Mouse (Mus musculus): ENCODE measurements at regions not wholly inside any gene's neighbourhood (a gene's known extent, or its start where the extent isn't known, plus 50 kb on each side); places are given as distances from the start of the nearest gene placed in this dataset.
A peak's percentile ranks its signal among the peaks of the same experiment; 100 is the strongest.

- Histone ChIP-seq H3K4me3 (ENCODE audit: low read depth, low read length) (no peak overlapping the region), H3K4me1 (ENCODE audit: control insufficient read depth, insufficient read depth, low read length) (no peaks in the 10 kb centered on the region), H3K4me2 (ENCODE audit: low read depth, low read length) (no peak overlapping the region), H3K9me3 (ENCODE audit: control insufficient read depth, low read length) (no peaks in the 10 kb centered on the region), H3K9ac (ENCODE audit: low read depth, low read length) (no peak overlapping the region), H3K36me3 (ENCODE audit: control insufficient read depth, insufficient read depth, low read length) (no peaks in the 10 kb centered on the region), H3K27me3 (replicated peaks; ENCODE audit: control insufficient read depth, insufficient read depth, low read length) (no peaks in the 10 kb centered on the region), H3K27ac (replicated peaks; ENCODE audit: low read depth, low read length) (no peak overlapping the region)
- ATAC-seq (ENCODE audit: low read depth) (no peak), DNase-seq (ENCODE audit: low spot score) (no peak)
- WGBS: 79% methylated on average over 6 of the region's 6 CpGs
These were observed 172.7 kb upstream of the Nectin1 start for GRCm38 (mm10) chr9:43571086-43571485.

DNA sequence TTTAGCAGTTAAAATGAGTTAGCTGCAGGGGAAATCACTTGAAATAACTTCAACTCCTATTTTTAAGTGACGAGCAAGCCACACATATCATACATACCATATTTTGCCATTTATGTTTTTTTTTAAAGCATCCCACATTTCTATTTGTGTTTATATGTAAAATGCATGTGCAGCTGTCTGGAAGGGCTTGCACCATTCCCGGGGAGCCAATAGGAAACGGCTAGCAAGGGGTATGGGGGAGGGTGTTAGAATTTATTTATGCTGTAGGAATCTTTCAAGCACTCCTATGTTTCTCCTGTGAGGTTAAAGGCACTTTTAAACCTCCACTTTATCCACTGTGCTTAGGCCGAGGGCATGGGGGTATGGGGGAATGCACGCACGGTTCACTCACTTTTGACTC, 168.1 kb upstream of the Nectin1 start:
- H3K27ac ChIP-seq (replicated peaks; ENCODE audit: low read depth, low read length): no peak overlapping the region
- no peak overlapping the region for H3K4me2 ChIP-seq (ENCODE audit: low read depth, low read length)
- DNase-seq (ENCODE audit: low spot score): no peak
- no peaks in the 10 kb centered on the region for H3K36me3 ChIP-seq (ENCODE audit: control insufficient read depth, insufficient read depth, low read length)
- WGBS: 81% methylated on average over 6 of the region's 6 CpGs
- no peaks in the 10 kb centered on the region for H3K27me3 ChIP-seq (replicated peaks; ENCODE audit: control insufficient read depth, insufficient read depth, low read length)
- no peak overlapping the region for H3K9ac ChIP-seq (ENCODE audit: low read depth, low read length)
- H3K9me3 ChIP-seq (ENCODE audit: control insufficient read depth, low read length): no peaks in the 10 kb centered on the region
- ATAC-seq (ENCODE audit: low read depth): no peak
- H3K4me3 ChIP-seq (ENCODE audit: low read depth, low read length): no peak overlapping the region
- H3K4me1 ChIP-seq (ENCODE audit: control insufficient read depth, insufficient read depth, low read length): no peaks in the 10 kb centered on the region

DNA sequence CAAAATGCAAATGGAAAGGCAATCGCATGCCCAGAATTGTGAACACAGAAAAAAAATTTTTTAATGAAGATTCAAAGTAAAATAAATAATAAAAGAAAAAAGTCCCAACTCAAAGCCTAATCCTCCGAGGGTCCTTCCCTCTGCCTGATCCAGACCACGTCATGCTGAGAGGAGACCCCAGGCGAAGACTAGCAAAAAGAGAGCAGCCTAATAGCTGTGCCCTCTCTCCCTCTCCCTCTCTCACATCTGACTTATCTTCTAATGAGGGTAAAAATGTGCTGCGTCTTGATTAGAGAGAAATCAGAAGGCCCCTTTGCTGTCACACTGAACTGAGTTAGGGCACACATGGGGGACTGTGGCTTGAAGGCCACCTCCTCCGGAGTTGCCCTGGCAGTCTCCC, 163.1 kb upstream of the Nectin1 start:
- DNase-seq (ENCODE audit: low spot score): no peak
- Histone ChIP-seq H3K4me1 (ENCODE audit: control insufficient read depth, insufficient read depth, low read length) (no peaks in the 10 kb centered on the region), H3K27me3 (replicated peaks; ENCODE audit: control insufficient read depth, insufficient read depth, low read length) (no peaks in the 10 kb centered on the region), H3K4me3 (ENCODE audit: low read depth, low read length) (no peak overlapping the region), H3K9ac (ENCODE audit: low read depth, low read length) (no peak overlapping the region), H3K4me2 (ENCODE audit: low read depth, low read length) (no peak overlapping the region), H3K9me3 (ENCODE audit: control insufficient read depth, low read length) (no peaks in the 10 kb centered on the region), H3K36me3 (ENCODE audit: control insufficient read depth, insufficient read depth, low read length) (no peaks in the 10 kb centered on the region), H3K27ac (replicated peaks; ENCODE audit: low read depth, low read length) (no peak overlapping the region)
- no peak for ATAC-seq (ENCODE audit: low read depth)
- 42% methylated on average over 6 of the region's 6 CpGs for WGBS

- H3K36me3 ChIP-seq (ENCODE audit: control insufficient read depth, insufficient read depth, low read length): no peaks in the 10 kb centered on the region
- H3K9ac ChIP-seq (ENCODE audit: low read depth, low read length): no peak overlapping the region
- no peaks in the 10 kb centered on the region for H3K27me3 ChIP-seq (replicated peaks; ENCODE audit: control insufficient read depth, insufficient read depth, low read length)
- ATAC-seq (ENCODE audit: low read depth) (peak; percentile 44; the same call in 1 of the 2 replicates), DNase-seq (ENCODE audit: low spot score) (peak; percentile 19)
- H3K9me3 ChIP-seq (ENCODE audit: control insufficient read depth, low read length): no peaks in the 10 kb centered on the region
- H3K4me2 ChIP-seq (ENCODE audit: low read depth, low read length): no peak overlapping the region
- 36% methylated on average over 6 of the region's 6 CpGs for WGBS
- H3K4me1 ChIP-seq (ENCODE audit: control insufficient read depth, insufficient read depth, low read length): no peaks in the 10 kb centered on the region
- no peak overlapping the region for H3K4me3 ChIP-seq (ENCODE audit: low read depth, low read length)
- no peak overlapping the region for H3K27ac ChIP-seq (replicated peaks; ENCODE audit: low read depth, low read length)
These were observed 158.2 kb upstream of the Nectin1 start for GRCm38 (mm10) chr9:43585616-43586015.

DNA sequence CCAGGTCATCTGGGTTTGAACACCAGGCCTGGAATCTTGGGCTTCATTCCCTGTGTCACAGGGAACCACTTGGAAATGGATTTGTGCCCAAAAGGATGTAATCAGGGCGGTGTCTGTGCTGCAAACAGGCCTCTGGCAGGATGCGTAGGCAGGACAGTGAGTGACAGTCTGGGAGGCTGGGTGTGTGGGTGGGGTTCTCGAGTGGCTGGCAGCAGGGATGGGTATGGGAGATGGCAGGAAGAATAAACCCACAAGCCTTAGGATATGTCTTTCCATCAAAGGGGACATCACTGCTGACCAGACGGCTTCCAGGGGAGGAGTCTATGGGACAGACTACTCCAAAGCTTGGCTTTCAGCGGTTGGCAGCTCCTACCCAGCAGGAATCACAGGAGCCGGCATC, 150.5 kb upstream of the Nectin1 start:
- ATAC-seq (ENCODE audit: low read depth): no peak
- Histone ChIP-seq H3K27me3 (replicated peaks; ENCODE audit: control insufficient read depth, insufficient read depth, low read length) (no peaks in the 10 kb centered on the region), H3K27ac (replicated peaks; ENCODE audit: low read depth, low read length) (no peak overlapping the region), H3K36me3 (ENCODE audit: control insufficient read depth, insufficient read depth, low read length) (no peaks in the 10 kb centered on the region), H3K9me3 (ENCODE audit: control insufficient read depth, low read length) (no peaks in the 10 kb centered on the region), H3K9ac (ENCODE audit: low read depth, low read length) (no peak overlapping the region), H3K4me1 (ENCODE audit: control insufficient read depth, insufficient read depth, low read length) (no peaks in the 10 kb centered on the region), H3K4me3 (ENCODE audit: low read depth, low read length) (no peak overlapping the region), H3K4me2 (ENCODE audit: low read depth, low read length) (no peak overlapping the region)
- 69% methylated on average over 6 of the region's 6 CpGs for WGBS
- no peak for DNase-seq (ENCODE audit: low spot score)

DNA sequence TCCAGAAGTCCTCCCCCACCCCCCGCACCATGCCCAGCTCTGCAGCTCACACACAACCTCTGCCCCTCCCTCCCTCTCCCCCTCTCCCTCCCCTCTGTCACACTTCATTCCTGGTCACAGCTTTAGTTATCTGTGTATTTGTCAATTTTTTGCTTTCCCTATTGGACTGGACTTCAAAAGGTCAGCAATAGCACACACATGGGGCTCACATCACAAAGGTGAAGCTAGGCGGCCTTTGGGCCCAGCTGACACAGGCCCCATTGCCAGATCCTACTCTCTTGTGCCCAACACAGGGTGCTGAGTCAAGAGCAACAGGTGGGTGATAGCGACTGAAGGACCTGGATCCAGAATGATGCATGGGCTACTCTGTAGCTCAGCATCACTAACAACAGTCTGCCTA, 149.0 kb upstream of the Nectin1 start:
- no peaks in the 10 kb centered on the region for H3K4me1 ChIP-seq (ENCODE audit: control insufficient read depth, insufficient read depth, low read length)
- H3K9ac ChIP-seq (ENCODE audit: low read depth, low read length): no peak overlapping the region
- DNase-seq (ENCODE audit: low spot score) (no peak), ATAC-seq (ENCODE audit: low read depth) (no peak)
- 88% methylated on average over 3 of the region's 3 CpGs for WGBS
- H3K9me3 ChIP-seq (ENCODE audit: control insufficient read depth, low read length): no peaks in the 10 kb centered on the region
- no peak overlapping the region for H3K27ac ChIP-seq (replicated peaks; ENCODE audit: low read depth, low read length)
- H3K4me3 ChIP-seq (ENCODE audit: low read depth, low read length): no peak overlapping the region
- no peaks in the 10 kb centered on the region for H3K36me3 ChIP-seq (ENCODE audit: control insufficient read depth, insufficient read depth, low read length)
- H3K27me3 ChIP-seq (replicated peaks; ENCODE audit: control insufficient read depth, insufficient read depth, low read length): no peaks in the 10 kb centered on the region
- H3K4me2 ChIP-seq (ENCODE audit: low read depth, low read length): no peak overlapping the region

GRCm38 (mm10) chr9:43595461-43595860, 148.3 kb upstream of the Nectin1 start:
- no peak overlapping the region for H3K27ac ChIP-seq (replicated peaks; ENCODE audit: low read depth, low read length)
- no peak overlapping the region for H3K9ac ChIP-seq (ENCODE audit: low read depth, low read length)
- H3K4me3 ChIP-seq (ENCODE audit: low read depth, low read length): no peak overlapping the region
- DNase-seq (ENCODE audit: low spot score) (no peak), ATAC-seq (ENCODE audit: low read depth) (no peak)
- no peaks in the 10 kb centered on the region for H3K9me3 ChIP-seq (ENCODE audit: control insufficient read depth, low read length)
- 70% methylated on average over 4 of the region's 4 CpGs for WGBS
- H3K27me3 ChIP-seq (replicated peaks; ENCODE audit: control insufficient read depth, insufficient read depth, low read length): no peaks in the 10 kb centered on the region
- H3K36me3 ChIP-seq (ENCODE audit: control insufficient read depth, insufficient read depth, low read length): no peaks in the 10 kb centered on the region
- no peak overlapping the region for H3K4me2 ChIP-seq (ENCODE audit: low read depth, low read length)
- H3K4me1 ChIP-seq (ENCODE audit: control insufficient read depth, insufficient read depth, low read length): no peaks in the 10 kb centered on the region

GRCm38 (mm10) chr9:43600396-43600795, 143.4 kb upstream of the Nectin1 start:
- Histone ChIP-seq H3K4me3 (ENCODE audit: low read depth, low read length) (no peak overlapping the region), H3K9ac (ENCODE audit: low read depth, low read length) (no peak overlapping the region), H3K27me3 (replicated peaks; ENCODE audit: control insufficient read depth, insufficient read depth, low read length) (no peaks in the 10 kb centered on the region), H3K4me2 (ENCODE audit: low read depth, low read length) (no peak overlapping the region), H3K36me3 (ENCODE audit: control insufficient read depth, insufficient read depth, low read length) (no peaks in the 10 kb centered on the region), H3K9me3 (ENCODE audit: control insufficient read depth, low read length) (no peaks in the 10 kb centered on the region), H3K27ac (replicated peaks; ENCODE audit: low read depth, low read length) (no peak overlapping the region), H3K4me1 (ENCODE audit: control insufficient read depth, insufficient read depth, low read length) (no peaks in the 10 kb centered on the region)
- DNase-seq (ENCODE audit: low spot score): no peak
- WGBS: 59% methylated on average over 2 of the region's 2 CpGs
- ATAC-seq (ENCODE audit: low read depth): no peak

- H3K4me3 ChIP-seq (ENCODE audit: low read depth, low read length): no peak overlapping the region
- no peaks in the 10 kb centered on the region for H3K36me3 ChIP-seq (ENCODE audit: control insufficient read depth, insufficient read depth, low read length)
- H3K9ac ChIP-seq (ENCODE audit: low read depth, low read length): no peak overlapping the region
- DNase-seq (ENCODE audit: low spot score) (no peak), ATAC-seq (ENCODE audit: low read depth) (no peak)
- H3K27me3 ChIP-seq (replicated peaks; ENCODE audit: control insufficient read depth, insufficient read depth, low read length): no peaks in the 10 kb centered on the region
- no peaks in the 10 kb centered on the region for H3K9me3 ChIP-seq (ENCODE audit: control insufficient read depth, low read length)
- no peak overlapping the region for H3K4me2 ChIP-seq (ENCODE audit: low read depth, low read length)
- WGBS: 25% methylated on average over 12 of the region's 12 CpGs
- no peak overlapping the region for H3K27ac ChIP-seq (replicated peaks; ENCODE audit: low read depth, low read length)
- no peaks in the 10 kb centered on the region for H3K4me1 ChIP-seq (ENCODE audit: control insufficient read depth, insufficient read depth, low read length)
These were observed 126.2 kb upstream of the Nectin1 start for GRCm38 (mm10) chr9:43617632-43618031.
